Mouse (Mus musculus): ENCODE measurements around the gene Hadha.

Gene Hadha

DNA sequence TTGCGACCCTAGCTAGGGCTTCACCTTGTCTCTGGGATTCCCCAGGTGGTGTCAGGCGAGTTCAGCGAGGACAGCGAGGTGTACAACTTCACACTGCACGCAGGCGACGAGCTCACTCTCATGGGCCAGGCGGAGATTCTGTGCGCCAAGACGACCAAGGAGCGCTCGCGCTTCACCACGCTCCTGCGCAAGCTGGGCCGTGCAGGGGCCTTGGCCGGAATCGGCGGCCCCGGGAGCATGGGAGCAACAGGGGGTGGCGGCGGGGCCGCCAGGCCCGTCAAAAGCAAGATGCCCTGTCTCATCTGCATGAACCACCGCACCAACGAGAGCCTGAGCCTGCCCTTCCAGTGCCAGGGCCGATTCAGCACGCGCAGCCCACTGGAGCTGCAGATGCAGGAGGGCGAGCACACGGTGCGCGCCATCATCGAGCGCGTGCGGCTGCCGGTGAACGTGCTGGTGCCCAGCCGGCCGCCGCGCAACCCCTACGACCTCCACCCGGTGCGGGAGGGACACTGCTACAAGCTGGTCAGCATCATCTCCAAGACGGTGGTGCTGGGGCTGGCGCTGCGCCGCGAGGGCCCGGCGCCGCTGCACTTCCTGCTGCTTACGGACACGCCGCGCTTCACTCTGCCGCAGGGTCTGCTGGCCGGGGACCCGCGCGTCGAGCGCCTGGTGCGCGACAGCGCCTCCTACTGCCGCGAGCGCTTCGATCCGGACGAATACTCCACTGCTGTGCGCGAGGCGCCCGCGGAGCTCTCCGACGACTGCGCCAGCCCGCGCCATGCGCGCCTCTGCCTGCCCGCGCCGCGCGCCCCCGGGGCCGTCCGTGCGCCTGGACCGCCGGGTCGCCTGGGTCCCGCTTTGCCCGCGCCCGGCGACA lies 40.8 kb downstream of the Hadha start:
- peak in 1 of 2 experiments; percentile 13 for DNase-seq (ENCODE audit: low read depth in 1 of 2, low spot score in 2 of 2)

DNA sequence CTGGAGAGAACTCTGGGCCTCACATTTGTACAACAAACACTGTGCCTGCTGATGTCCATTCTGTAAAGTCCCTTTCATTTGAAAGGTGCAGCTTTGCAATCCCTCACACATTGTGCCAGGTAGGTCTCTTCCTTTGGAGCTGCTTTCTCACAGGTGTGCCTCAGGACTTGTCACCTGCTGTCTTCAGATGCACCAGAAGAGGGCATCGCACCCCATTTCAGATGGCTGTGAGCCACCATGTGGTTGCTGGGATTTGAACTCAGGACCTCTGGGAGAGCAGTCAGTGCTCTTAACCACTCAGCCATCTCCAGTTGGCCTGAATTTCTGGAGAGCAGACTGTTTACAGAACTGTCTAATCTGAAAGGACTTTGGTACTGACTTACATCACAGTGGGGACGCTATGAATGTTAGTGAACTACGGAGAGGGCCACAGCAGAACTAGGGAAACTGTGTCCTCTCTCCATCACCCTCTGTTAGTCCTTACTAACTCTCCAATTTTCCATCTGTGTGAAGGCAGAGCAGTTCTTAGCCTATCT lies 42.4 kb downstream of the Hadha start:
- no peak for DNase-seq (ENCODE audit: low read depth in 1 of 2, low spot score in 2 of 2)

DNA sequence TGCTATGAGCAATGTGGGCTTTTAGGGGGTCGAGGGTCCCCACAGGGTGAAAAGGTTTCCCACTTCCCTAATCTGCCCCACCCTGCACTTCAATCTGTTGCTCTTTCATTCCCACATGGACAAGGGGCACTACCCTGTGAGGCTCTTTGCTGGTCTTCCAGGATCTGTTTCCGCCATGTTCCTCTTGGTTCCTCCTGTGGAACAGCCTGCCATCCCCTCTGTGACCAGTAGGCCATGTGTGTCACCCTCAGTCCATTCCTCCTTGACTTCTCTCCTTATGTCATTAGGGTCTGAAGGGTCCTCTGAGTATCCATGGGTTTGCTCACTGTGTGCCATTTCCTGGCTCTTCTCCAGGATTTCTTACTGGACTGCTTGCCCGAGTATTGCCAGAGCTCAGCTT lies 43.2 kb downstream of the Hadha start:
- DNase-seq (ENCODE audit: low read depth in 1 of 2, low spot score in 2 of 2): no peak

DNA sequence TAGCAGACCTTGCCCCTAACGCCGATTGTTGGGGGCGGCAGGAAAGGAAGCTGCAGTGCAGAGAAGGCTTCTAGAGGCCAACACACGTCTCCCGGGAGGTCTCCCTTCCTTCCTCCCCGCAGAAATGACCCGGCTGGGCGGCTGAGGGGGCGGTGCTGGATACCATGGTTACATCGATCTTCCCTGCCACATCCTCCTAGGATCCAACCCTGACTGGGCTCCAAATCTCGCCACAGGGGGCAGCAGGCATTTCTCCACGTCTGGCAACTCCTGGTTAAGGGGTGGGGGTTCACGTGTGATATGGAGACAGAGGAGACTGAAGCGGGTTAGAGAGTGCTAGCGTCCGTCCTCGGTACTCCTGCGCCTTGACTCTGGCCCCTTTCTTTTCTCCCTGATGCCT lies 43.8 kb downstream of the Hadha start:
- no peak for DNase-seq (ENCODE audit: low read depth in 1 of 2, low spot score in 2 of 2)

DNA sequence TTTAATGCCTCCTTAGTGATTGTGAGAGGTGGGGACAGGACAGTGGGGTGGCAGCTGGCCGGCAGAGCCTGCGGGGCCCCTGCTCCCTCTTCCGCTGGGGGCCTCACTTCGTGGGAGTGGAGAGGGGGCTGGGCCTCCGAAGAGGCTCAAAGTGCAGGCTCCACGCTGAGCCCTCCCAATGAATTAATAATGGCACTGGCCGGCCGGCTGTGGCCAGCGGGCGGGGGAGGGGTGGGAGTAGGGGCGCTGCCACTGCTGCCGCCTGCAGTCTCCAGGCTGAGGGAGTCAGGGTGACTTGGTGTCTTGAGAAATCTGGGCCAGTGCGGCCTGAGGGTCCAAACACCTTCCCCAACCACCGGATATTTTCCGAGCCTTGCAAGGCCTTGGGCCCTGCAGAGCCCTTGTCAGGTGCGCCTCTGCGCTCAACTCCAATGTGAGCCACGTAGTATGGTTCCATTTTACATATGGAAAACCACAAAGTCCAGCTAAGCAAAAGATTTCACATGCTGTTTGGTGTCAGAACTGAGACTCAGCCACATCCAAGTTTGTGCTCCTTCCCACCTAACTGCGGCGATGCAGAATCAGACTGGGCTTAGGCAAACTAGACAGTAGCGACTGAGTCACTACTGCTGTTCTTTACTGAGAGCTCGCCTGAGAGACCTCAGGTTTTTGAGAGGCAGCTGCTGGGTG lies 44.4 kb downstream of the Hadha start:
- DNase-seq (ENCODE audit: low read depth in 1 of 2, low spot score in 2 of 2): no peak

DNA sequence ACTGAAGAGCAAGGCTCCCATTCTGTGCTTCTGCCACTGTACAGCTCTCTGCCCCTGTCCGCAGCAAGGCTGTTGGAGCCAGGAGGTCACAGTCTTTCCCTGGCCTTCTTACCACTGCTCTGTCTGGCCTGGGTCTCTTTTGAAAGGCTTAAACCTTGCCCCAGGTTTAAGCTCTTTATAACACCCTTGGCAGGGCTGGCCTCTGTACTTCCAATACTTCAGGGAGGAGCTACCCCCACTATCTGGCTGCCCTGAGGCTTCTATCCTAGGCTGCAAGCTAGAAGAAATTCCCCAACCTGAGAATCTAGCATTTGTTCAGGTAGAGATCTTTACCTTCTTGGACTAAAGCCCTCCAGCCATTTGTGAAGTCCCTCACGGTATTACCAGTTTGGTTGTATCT lies 45.1 kb downstream of the Hadha start:
- DNase-seq (ENCODE audit: low read depth in 1 of 2, low spot score in 2 of 2): no peak

DNA sequence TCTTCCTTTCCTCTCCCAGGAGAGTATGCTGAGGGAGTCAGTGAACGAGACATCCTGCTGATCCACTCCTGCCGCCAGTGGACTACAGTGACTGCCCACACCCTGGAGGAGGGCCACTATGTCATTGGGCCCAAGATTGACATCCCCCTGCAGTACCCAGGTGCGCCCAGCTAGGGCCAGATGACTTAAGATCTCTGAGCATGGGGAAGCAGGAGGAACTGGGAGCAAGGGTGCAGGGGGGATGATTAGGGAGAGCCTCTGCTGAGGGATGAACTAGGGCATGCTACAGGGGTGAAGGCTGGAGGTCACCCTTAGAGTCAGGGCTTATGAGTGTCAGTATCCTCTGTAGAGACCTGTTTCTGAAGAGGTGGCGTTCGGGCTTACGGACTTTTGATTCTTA lies 46.7 kb downstream of the Hadha start:
- no peak for DNase-seq (ENCODE audit: low read depth in 1 of 2, low spot score in 2 of 2)

DNA sequence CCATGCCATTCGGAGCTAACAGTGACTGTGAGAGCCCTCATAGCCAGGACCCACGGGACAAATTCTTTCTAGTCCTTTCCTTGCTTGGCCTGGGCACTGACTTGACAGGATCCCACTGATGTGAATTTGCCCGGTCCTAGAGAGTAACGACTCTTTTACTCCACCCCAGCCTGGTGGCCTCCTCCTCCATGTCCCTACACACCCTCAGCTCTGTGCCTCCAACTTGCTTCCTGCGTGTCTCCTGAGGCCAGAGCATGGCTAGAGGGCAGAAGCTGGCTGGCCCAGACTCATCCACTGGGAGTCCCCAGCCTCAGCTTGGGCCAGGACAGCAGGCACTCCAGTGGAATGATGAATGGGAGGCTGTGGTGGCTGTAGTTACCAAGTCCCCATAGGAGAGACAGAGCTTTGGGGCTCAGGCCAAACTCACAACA lies 47.3 kb downstream of the Hadha start:
- DNase-seq (ENCODE audit: low read depth in 1 of 2, low spot score in 2 of 2): no peak

DNA sequence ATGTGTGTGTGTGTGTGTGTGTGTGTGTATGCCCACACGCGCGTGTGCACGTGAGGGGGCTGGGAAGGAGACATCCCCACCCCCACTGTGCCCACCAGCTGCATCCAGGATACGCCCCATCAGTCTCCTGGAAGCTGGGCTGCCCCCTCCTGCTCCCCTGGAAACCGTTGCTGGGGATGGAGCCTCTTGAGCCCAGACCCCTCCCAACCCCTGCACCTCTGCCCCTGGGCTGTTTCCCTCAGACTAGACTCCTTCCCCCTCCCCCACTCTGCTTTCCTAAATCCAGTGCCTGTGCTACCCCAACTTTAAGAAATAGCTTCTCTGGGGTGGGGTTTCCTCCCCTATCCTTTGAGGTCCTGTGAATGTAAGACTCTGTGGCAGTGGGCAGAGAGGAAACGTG lies 47.8 kb downstream of the Hadha start:
- no peak for DNase-seq (ENCODE audit: low read depth in 1 of 2, low spot score in 2 of 2)

DNA sequence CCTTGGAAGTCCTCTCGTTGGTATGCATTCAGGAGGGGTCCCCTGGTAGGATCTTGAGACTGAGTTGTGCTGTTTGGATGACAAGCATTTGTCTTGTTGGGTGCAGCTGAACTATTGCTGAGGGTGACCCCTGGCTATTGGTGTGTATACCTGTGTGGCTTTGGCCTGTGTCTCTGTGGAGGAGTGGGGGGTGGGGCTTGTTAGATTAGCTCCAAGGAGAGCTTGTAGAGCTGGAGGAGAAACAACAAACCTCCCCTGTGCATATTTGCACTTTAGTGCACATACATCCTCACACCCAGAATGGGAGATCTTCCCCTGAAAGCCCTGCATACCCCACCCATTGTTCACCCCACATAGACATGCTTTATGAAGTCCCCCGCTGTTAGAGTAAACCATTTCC lies 48.2 kb downstream of the Hadha start:
- DNase-seq (ENCODE audit: low read depth in 1 of 2, low spot score in 2 of 2): no peak

DNA sequence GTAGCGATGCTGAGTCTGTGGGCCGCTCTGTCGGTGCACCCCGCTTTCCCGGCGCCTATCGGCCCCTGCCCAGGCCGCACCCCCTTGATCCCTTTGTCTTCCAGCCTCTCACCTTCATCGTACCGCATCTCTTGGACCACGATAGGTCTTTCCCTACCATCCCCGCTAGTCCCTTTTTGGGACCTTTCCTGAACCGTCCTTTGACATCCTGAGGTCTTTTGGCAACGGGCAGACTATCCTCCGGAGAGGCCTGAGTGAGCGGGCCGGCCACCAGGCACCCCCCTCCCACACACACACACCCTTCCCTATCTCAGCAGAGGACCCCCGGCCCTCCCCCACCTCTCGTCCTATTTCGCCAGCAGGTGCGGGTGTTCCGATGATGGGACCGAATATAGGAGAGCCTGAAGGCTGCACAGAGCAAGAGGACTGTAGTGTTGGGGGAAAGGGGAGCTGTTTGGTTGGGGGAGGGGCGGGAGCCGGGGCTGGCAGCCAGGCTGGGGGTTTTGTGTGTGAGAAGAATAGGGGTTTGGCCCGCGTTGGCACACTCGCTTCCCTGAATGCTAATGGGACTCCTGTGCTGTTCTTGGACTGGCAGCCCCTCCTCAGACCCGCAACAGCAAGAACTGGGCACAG lies 49.2 kb downstream of the Hadha start, which contains the start of gene 3110082J24Rik:
Gene 3110082J24Rik (minus strand): TSS at position 419 of the 633 bp plus-strand sequence.
- no peak for DNase-seq (ENCODE audit: low read depth in 1 of 2, low spot score in 2 of 2)

DNA sequence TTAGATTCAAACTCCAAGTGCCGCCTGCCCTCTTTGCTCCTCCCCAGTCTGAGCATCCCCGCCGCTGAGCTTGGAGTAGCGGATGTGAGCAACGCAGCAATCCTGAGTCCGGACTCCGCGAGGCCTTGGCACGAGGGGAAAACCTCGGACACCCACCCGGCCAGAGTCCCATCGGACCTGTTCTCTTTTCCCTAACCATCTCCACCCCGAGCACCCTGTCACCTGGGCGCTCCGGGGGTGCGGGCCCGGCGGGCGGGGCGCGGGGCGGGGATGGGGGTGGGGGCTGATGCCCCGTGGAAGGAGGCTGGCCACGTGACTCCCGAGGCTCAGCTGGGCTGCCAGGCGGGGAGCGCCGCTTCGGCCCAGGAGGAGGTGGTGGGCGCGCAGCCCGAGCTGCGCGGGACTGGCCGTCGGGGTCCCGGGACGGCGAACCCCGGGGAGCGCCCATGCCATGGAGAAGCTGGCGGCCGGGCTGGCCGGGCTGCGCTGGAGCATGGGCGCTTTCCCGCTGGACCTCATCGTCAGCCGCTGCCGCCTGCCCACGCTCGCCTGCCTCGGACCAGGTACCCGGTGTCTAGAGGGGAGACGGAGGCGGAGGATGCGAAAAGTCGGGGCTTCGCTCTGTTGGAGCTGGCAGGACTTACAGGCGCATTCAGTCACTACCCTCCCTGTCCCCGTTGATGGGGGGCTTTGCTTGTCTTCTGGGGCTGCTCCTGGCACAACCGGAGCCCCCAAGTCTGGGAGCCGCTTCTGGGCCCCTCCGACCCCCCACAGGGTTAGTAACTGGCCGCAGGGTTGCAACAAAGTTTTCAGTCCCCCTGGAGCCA lies 49.9 kb downstream of the Hadha start, which contains the start of gene Garem2:
Gene Garem2 (plus strand): TSS at position 321 of the 827 bp plus-strand sequence.
- no peak for DNase-seq (ENCODE audit: low read depth in 1 of 2, low spot score in 2 of 2)

DNA sequence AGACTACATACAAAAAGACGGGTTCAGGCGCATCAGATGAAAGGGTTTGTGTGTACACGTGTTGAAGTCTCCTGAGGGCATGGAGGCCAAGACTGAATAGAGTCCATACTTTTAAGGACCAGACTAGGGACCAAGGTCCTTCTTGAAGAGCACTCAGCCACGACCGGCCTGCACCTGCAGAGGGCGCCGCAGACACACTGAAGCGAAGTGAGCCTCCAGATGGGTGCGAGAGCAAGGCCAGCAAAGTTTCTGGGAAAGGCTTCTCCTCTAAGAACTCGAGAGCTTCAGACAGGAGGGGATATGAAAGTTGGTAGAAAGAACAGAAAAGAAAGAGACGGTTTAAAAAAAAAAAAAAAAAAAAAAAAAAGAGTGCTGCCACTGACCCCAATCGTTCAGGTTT lies 50.6 kb downstream of the Hadha start:
- DNase-seq (ENCODE audit: low read depth in 1 of 2, low spot score in 2 of 2): no peak

DNA sequence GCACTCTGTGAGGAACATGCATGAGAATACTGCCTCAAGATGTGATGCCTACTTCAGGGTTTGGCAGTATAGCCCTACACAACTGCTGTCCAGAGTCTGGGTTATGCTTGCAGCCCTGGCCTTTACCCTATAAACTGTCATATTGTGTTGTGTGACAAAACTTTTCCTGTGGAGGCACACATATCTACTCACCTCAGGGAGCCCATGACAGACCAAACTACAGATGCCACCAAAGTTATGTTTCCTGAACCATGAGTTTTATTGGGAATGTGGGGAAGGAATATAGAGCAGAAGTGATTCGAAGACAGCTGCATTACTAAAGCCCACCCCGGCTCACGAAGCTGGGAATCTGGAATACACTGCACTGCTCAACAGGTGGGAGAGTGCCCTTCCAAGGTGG lies 51.6 kb downstream of the Hadha start:
- DNase-seq (ENCODE audit: low read depth in 1 of 2, low spot score in 2 of 2): no peak

DNA sequence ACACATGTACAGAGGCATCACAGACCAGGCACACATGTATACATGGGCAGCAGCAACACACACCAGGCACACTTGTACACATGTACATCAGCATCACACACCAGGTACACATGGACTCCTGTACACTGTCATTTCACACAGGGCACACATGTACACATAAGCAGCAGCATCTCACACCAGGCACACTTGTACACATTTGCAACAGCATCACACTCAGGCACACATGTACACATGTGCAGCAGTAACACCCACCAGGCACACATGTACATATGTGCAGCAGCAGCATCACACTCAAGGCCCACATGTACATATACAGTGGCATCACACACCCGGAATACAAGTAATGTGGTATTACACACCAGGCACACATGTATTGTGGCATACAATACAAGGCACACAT lies 56.7 kb downstream of the Hadha start:
- no peak for DNase-seq (ENCODE audit: low read depth in 1 of 2, low spot score in 2 of 2)

DNA sequence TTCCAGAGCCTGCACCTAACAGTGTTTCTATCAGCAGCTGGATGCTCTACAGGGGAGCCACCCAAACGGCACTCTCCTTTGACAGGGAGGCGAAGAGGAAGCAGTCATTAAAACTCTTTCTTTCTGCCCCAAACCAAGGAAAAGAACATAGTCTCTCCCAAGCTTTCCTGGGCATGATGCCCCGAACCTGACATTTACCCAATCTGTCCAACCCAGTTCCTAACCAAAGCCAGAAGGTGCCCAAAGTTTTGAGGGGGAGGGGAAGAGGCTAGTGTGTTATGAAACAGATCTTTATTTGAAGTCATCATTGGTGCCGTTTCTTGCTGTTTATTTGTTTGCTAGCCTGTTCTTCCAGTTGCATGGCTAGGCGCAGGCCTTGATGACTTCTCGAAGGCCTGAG lies 59.2 kb downstream of the Hadha start:
- no peak for DNase-seq (ENCODE audit: low read depth in 1 of 2, low spot score in 2 of 2)

DNA sequence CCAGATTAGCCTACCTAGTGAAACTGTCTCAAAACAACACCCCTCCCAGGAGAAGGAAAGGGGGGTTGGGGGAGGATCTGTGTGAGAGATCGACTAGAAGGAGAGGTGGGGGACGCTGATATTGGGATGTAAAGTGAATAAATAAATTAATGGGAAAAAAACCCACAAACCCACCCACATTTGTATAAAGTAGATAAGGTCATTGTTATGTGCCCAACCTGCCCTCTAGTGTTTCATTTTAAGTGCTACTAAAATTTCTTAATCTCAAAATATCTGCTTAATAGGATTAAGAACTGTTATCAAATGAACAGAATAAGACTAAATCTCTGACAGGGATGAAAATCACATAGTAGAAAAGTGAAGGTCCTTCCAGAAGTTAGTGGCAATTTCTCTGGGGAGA lies 60.6 kb downstream of the Hadha start:
- DNase-seq (ENCODE audit: low read depth in 1 of 2, low spot score in 2 of 2): no peak

DNA sequence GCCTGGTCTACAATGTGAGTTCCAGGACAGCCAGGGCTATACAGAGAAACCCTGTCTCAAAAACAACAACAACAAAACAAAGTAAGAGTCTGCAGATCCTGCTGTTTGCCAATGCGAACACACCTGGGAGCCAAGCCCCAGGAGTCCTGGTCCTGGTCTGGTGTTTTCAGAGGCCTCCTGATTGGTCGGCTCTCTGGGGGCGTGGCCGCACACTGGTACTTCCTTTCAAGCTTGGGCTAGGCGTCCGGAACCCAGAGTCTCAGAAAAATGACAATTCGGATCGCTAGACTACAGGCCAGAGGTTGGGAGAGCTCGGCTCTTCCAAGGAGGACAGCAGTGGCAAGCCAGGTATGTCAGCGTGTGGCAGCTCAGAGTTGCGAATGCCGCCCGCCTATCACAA lies 62.3 kb downstream of the Hadha start:
- DNase-seq (ENCODE audit: low read depth in 1 of 2, low spot score in 2 of 2): no peak

DNA sequence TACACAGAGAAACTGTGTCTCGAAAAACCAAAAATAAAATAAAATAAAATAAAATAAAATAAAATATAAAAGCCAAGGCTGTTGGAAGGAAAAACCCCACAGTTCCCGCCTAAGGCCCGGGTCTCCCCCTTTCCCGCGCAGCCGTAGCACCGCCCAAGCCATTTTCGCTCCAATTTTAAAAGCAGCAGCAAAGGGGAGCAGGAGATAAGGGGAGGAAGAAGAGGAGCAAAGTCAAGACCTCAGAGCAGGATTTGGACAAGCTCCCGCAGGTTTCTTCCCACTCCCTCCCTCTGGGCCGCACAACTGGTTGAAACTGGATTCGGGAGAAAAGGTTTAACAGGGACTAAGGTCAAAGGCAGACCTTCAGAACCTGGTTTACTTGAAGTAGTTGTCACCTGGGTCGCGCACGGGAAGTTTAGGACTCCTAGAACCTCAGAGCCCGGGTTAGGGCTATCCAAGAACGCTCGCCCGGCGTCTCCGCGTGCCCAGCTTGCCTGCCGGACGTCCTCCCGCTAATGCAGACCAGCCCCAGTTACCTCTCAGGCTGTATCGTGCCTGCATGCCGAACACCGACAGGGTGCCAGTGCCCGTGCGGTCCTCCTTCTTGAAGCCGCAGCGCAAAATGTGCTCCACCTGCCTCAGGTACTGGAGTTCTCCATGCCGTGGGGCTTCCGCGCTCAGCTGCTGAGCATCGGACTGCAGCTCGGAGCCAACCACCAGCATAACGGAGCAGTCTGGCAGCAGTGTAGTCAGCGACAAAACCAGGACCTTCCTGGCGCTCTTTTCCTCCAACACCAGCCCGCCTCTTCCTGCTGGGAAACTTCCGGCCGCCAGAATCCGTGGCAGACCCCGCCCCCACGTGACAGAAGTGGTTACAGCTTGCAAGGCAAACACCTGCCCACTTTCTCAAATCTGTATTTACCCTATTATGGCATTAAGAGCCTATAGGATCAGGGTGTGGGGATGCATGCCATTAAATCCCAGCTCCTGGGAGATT lies 81.8 kb downstream of the Hadha start, which contains the start of gene Tyms:
Gene Tyms (minus strand): TSS at position 793 of the 997 bp plus-strand sequence.
- DNase-seq (ENCODE audit: low read depth in 1 of 2, low spot score in 2 of 2): peak in 1 of 2 experiments; percentile 27

Measured in monocyte, adult 2 months (primary cell).